Mouse (Mus musculus): ENCODE data around the gene Tcf21. TPM values are rescaled to one million over a fixed set of nuclear protein-coding genes. Genes with fewer than 3 reads are reported as not detected.

Gene Tcf21
- not detected in 2 replicates for total RNA-seq (2014; fragmentation: Nextera tagmentation)
- not detected in 2 replicates for total RNA-seq (2017)

- 0 out of 2 replicates have a peak, but pooled peaks have one; percentile 28 for ATAC-seq (replicated peaks; ENCODE audit: poor library complexity, severe bottlenecking)
These were observed at the start of gene Tcf21 for GRCm38 (mm10) chr10:22819871-22820590. Gene Tcf21, minus strand, starts transcription at chr10:22820174.

- ATAC-seq (replicated peaks; ENCODE audit: poor library complexity, severe bottlenecking): no peak
These were observed 48.5 kb upstream of the Tcf21 start for GRCm38 (mm10) chr10:22868386-22868918.

- peak; percentile 88 for ATAC-seq (replicated peaks; ENCODE audit: poor library complexity, severe bottlenecking)
These were observed 47.2 kb upstream of the Tcf21 start for GRCm38 (mm10) chr10:22867210-22867609.

- ATAC-seq (replicated peaks; ENCODE audit: poor library complexity, severe bottlenecking): no peak; the same call in 1 of the 2 replicates
These were observed 38.1 kb upstream of the Tcf21 start for GRCm38 (mm10) chr10:22858111-22858510.

- ATAC-seq (replicated peaks; ENCODE audit: poor library complexity, severe bottlenecking): no peak
These were observed 34.4 kb upstream of the Tcf21 start for GRCm38 (mm10) chr10:22854330-22854729.

- ATAC-seq (replicated peaks; ENCODE audit: poor library complexity, severe bottlenecking): no peak
These were observed 25.4 kb upstream of the Tcf21 start for GRCm38 (mm10) chr10:22845351-22845750.

GRCm38 (mm10) chr10:22844731-22845130 lies 24.8 kb upstream of the Tcf21 start:
- ATAC-seq (replicated peaks; ENCODE audit: poor library complexity, severe bottlenecking): no peak

- ATAC-seq (replicated peaks; ENCODE audit: poor library complexity, severe bottlenecking): no peak
These were observed 23.7 kb upstream of the Tcf21 start for GRCm38 (mm10) chr10:22843440-22844361.

GRCm38 (mm10) chr10:22842781-22843439 lies 22.9 kb upstream of the Tcf21 start:
- ATAC-seq (replicated peaks; ENCODE audit: poor library complexity, severe bottlenecking): no peak

- no peak for ATAC-seq (replicated peaks; ENCODE audit: poor library complexity, severe bottlenecking)
These were observed 22.1 kb upstream of the Tcf21 start for GRCm38 (mm10) chr10:22842113-22842512.

GRCm38 (mm10) chr10:22826244-22826643 lies 6.3 kb upstream of the Tcf21 start:
- no peak for ATAC-seq (replicated peaks; ENCODE audit: poor library complexity, severe bottlenecking)

- ATAC-seq (replicated peaks; ENCODE audit: poor library complexity, severe bottlenecking): no peak
These were observed 2.9 kb upstream of the Tcf21 start for GRCm38 (mm10) chr10:22822896-22823295.

- ATAC-seq (replicated peaks; ENCODE audit: poor library complexity, severe bottlenecking): no peak
These were observed 2.5 kb upstream of the Tcf21 start for GRCm38 (mm10) chr10:22822486-22822885.

- ATAC-seq (replicated peaks; ENCODE audit: poor library complexity, severe bottlenecking): no peak
These were observed 1.7 kb upstream of the Tcf21 start for GRCm38 (mm10) chr10:22821709-22822108.

GRCm38 (mm10) chr10:22821267-22821666 lies 1.3 kb upstream of the Tcf21 start:
- no peak for ATAC-seq (replicated peaks; ENCODE audit: poor library complexity, severe bottlenecking)

- ATAC-seq (replicated peaks; ENCODE audit: poor library complexity, severe bottlenecking): no peak
These were observed 867 bp upstream of the Tcf21 start for GRCm38 (mm10) chr10:22820841-22821240.

- ATAC-seq (replicated peaks; ENCODE audit: poor library complexity, severe bottlenecking): peak; percentile 37
These were observed 619 bp downstream of the Tcf21 start for GRCm38 (mm10) chr10:22819239-22819870.

- no peak for ATAC-seq (replicated peaks; ENCODE audit: poor library complexity, severe bottlenecking)
These were observed 1.3 kb downstream of the Tcf21 start for GRCm38 (mm10) chr10:22818600-22819238.

- ATAC-seq (replicated peaks; ENCODE audit: poor library complexity, severe bottlenecking): no peak
These were observed 2.0 kb downstream of the Tcf21 start for GRCm38 (mm10) chr10:22817976-22818375.

Measured in granulocyte monocyte progenitor cell, adult 5-6 weeks (primary cell).